Mouse (Mus musculus) hindbrain, embryonic 12.5 days (tissue): ENCODE data around the gene Terb1. TPM values are rescaled to one million over a fixed set of nuclear protein-coding genes. Genes with fewer than 3 reads are reported as not detected.

Experiments
- ATAC-seq: fragments of 200-750 bp; cut with Nextera tagmentation; 2 replicates; pipeline ENCODE4 v1.8.0; 2017; ENCODE audit warnings: moderate TSS enrichment; ENCODE audit not compliant: low FRiP score
- H3K27ac ChIP-seq: fragments of 300-500 bp; sonication (generic); 2 replicates; pipeline ENCODE4 v1.5.1; 2016; ENCODE audit warnings: mild to moderate bottlenecking
- H3K27me3 ChIP-seq: fragments of 300-500 bp; sonication (generic); 2 replicates; pipeline ENCODE4 v1.6.1; 2016; ENCODE audit warnings: mild to moderate bottlenecking
- H3K36me3 ChIP-seq: fragments of 300-500 bp; sonication (generic); 2 replicates; pipeline ENCODE4 v1.6.1; 2016; ENCODE audit warnings: mild to moderate bottlenecking
- H3K4me1 ChIP-seq: fragments of 300-500 bp; sonication (generic); 2 replicates; pipeline ENCODE4 v1.6.1; 2016
- H3K4me2 ChIP-seq: fragments of 300-500 bp; sonication (generic); replicated peaks from 2 replicates; pipeline ENCODE4 v1.6.1; 2016; ENCODE audit warnings: mild to moderate bottlenecking
- H3K4me3 ChIP-seq: fragments of 300-500 bp; sonication (generic); 2 replicates; pipeline ENCODE4 v1.5.1; 2016; ENCODE audit warnings: mild to moderate bottlenecking
- H3K9ac ChIP-seq: fragments of 300-500 bp; sonication (generic); 2 replicates; pipeline ENCODE4 v1.6.1; 2016; ENCODE audit warnings: mild to moderate bottlenecking, moderate library complexity
- H3K9me3 ChIP-seq: fragments of 300-500 bp; sonication (generic); replicated peaks from 2 replicates; pipeline ENCODE4 v1.6.1; 2016; ENCODE audit warnings: mild to moderate bottlenecking
- WGBS: fragments of 180-500 bp; shearing (Covaris S2); methylation state at CpG from one replicate; pipeline ENCODE4 v1.1.7; 2016; 5-methylcytosine and 5-hydroxymethylcytosine counted together
- polyA plus RNA-seq: library from polyadenylated mRNA; unstranded; fragments of >200 nt; fragmentation: Nextera tagmentation; extraction: Ambion mirVana; gene quantifications from 2 replicates; pipeline ENCODE4 v1.2.1, GENCODE M21; 2016

Gene Terb1
- 0.22 and 0.34 TPM in 2 replicates for polyA plus RNA-seq

DNA sequence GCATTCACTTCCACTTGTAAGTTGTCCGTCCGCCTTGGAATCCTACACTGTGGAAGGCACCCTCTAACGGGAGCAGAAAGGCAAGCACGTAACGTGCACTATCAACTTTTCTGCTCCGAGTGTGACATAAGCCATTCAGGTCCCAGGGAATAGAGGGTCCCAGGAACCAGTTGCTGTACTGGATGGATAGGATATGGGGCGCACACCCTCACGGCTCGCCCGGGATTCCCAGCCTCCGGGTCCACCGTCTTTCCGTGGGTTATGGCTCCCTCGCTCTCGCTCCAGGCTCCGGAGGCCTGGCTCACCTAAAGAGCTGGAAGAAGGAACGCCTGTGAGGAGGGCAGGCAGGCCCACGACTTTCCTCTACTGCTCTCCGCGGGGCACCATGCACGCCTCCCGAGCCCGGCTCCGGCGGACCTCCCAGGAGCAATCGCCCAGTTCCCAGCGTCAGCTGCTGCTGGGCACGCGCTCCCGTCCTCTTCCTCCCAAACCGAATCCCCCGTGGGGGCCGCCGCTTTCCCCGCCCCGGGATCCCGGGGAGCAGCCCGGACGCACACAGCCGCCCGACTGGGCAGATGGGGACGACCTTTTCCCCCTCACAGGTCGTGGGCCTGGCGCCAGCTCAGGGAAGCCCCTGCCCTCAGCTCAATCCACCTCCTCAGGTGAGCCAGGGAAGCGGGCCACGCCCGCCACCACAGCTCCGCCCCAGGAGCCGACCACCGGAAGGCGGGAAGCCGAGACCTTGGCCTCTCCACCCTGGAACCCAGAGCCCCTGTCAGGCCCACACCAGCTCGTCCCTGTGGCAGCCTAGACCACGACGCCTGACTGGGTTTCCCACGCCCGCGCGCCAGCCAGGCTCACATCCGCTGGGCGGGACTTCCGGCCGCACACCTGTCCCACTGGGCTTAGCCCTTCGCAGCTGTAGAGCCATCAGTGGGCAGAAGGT, at the start of gene Terb1:
Gene Terb1, minus strand, starts transcription at position 850 of the 946 bp plus-strand sequence.
- H3K9me3 ChIP-seq = no peaks in the 10 kb centered on the region
- H3K27ac ChIP-seq = 0 out of 2 replicates have a peak within 1 kb of the TSS, but pooled peaks have one; percentile 1

DNA sequence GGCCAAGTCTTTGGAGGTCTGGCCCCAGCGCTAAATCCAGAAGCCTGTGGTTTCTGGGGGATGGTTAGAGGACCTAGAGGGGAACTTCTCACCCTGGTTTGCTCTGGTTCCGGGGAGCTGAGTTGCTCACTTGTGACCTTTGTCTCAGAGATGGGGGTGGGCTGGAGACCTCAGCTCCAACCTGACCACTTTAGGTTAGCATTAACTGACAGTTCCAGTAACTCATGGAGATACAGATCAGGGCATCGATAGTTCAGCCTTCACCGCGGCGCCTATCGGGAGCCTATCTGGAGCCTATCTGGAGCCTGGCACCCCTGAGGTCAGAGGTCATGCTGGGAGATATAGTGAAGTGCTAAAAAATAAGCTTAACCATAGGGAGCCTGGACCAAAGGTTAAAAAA, 47.5 kb upstream of the Terb1 start:
- no peaks in the 10 kb centered on the region for H3K4me1 ChIP-seq
- no peak overlapping the region for H3K4me3 ChIP-seq
- H3K27ac ChIP-seq = no peak overlapping the region
- no peak for ATAC-seq
- H3K4me2 ChIP-seq = no peak overlapping the region
- no peak overlapping the region for H3K9ac ChIP-seq
- H3K27me3 ChIP-seq = no peaks in the 10 kb centered on the region
- WGBS = 85% methylated on average over 7 of the region's 7 CpGs
- H3K9me3 ChIP-seq = no peaks in the 10 kb centered on the region
- H3K36me3 ChIP-seq = no peaks in the 10 kb centered on the region

More for the DNA sequence above, at the start of gene Terb1:
- H3K4me2 ChIP-seq = peak within 1 kb of the TSS; percentile 100
- H3K4me1 ChIP-seq = peaks cover 10% of the 10 kb centered on the region
- whole genome bisulfite sequencing = 1% methylated on average over 64 of the region's 64 CpGs
- H3K27me3 ChIP-seq = 0 out of 2 replicates have a peak, but pooled peaks cover 5% of the 10 kb centered on the region
- H3K36me3 ChIP-seq = peaks cover 11% of the 10 kb centered on the region
- H3K4me3 ChIP-seq = peak within 1 kb of the TSS; percentile 61
- peak within 1 kb of the TSS; percentile 78 for H3K9ac ChIP-seq
- peak; percentile 80 for ATAC-seq

DNA sequence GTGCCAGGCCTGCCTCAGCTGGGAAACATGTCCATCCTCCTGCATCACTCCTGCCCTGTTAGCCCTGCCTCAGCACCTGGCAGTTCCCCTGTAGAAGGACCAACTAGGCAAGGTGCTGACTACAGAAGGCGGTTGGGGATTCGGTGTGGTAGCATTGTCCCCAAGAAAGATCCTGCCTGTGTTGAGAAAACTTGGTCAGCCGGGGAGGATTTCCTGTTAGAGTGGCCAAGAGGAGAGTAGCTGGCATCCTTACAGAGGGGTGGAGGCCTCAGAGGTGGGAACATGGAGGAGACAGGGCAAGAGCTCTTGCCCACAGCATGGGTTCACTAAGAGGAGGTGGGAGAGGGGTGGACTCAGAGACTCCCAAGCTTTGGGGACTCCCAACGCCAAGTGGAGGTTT, 45.5 kb upstream of the Terb1 start:
- H3K27me3 ChIP-seq = no peaks in the 10 kb centered on the region
- H3K4me1 ChIP-seq = no peaks in the 10 kb centered on the region
- H3K4me3 ChIP-seq = no peak overlapping the region
- H3K4me2 ChIP-seq = no peak overlapping the region
- 91% methylated on average over 4 of the region's 4 CpGs for WGBS
- no peak for ATAC-seq
- no peaks in the 10 kb centered on the region for H3K9me3 ChIP-seq
- H3K36me3 ChIP-seq = no peaks in the 10 kb centered on the region
- no peak overlapping the region for H3K9ac ChIP-seq
- H3K27ac ChIP-seq = no peak overlapping the region

DNA sequence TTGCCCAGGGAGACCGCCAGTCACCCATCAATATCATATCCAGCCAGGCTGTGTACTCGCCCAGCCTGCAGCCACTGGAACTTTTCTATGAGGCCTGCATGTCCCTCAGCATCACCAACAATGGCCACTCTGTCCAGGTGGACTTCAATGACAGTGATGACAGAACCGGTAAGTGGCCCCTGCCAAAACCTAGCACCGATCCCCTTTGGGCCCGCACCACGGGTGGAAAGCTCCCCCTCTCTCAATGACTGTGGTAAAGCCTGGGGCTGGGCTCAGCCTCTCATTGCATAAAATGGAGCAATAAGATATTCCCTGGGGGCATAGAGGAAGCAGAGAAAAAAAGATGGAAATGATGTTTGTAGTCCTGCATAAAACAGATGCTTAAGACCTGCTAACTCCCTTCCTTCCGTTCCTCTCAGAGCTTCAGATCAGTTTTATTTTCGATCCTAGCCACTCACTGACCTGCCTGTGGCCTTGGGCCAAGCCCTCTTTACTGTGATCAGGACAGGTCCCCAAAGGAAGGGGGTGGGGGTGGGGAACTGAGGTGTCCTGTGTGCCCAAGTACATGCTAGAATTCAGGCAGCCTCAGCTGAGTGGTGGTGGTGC, 33.8 kb upstream of the Terb1 start:
- no peak overlapping the region for H3K9ac ChIP-seq
- H3K27ac ChIP-seq = no peak overlapping the region
- H3K36me3 ChIP-seq = no peaks in the 10 kb centered on the region
- no peak overlapping the region for H3K4me2 ChIP-seq
- WGBS = 84% methylated on average over 8 of the region's 8 CpGs
- ATAC-seq = no peak
- H3K4me3 ChIP-seq = no peak overlapping the region
- H3K27me3 ChIP-seq = peaks cover 59% of the 10 kb centered on the region
- peaks cover 17% of the 10 kb centered on the region for H3K4me1 ChIP-seq
- no peaks in the 10 kb centered on the region for H3K9me3 ChIP-seq

DNA sequence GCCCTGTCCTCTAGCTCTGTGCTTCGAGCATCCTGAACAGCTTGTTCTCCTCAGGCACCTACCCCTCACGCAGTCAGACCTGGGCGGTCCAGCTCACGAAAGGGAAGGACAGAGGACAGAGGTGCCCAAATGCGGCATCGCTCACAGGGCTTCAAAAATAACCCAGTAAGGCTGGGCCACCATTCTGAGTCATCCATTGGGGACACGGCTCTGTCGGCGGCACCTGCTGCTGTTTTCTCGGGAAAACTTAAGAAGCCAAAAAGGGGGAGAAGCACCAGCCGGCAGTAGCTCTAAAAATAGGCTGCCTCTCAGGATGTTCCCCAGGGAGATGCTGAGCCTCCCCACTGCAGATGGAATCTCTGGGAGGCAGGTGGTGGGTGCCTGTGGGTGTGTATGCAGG, 32.5 kb upstream of the Terb1 start:
- 11% methylated on average over 11 of the region's 11 CpGs for WGBS
- Histone ChIP-seq H3K9me3 (no peaks in the 10 kb centered on the region), H3K27ac (no peak overlapping the region), H3K36me3 (no peaks in the 10 kb centered on the region), H3K4me1 (peaks cover 17% of the 10 kb centered on the region), H3K4me2 (no peak overlapping the region), H3K27me3 (peaks cover 66% of the 10 kb centered on the region), H3K4me3 (no peak overlapping the region), H3K9ac (no peak overlapping the region)
- no peak for ATAC-seq

DNA sequence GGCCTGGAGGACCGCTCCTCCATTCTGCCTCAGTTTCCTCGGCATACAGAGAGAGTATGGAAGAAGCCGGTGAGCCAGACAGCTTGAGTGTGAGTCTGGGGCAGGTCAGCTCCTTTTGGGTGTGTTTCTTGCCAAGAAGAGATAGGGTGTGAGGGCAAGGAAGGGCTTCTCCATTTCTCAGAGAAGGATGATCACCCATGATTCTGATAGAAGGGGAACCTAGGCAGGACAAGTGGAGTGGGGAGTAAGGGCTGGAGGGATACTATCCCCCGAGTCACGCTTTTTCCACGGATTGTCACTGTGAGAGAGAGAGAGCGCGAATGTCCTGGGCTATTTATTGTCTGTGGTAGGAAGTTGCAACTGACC, 31.8 kb upstream of the Terb1 start:
- no peak for ATAC-seq
- no peaks in the 10 kb centered on the region for H3K9me3 ChIP-seq
- peak overlapping the region; percentile 51 for H3K4me3 ChIP-seq
- peaks cover 66% of the 10 kb centered on the region for H3K27me3 ChIP-seq
- H3K4me1 ChIP-seq = peaks cover 17% of the 10 kb centered on the region
- peak overlapping the region; percentile 62; the same call in 1 of the 2 replicates for H3K9ac ChIP-seq
- H3K36me3 ChIP-seq = no peaks in the 10 kb centered on the region
- H3K4me2 ChIP-seq = peak overlapping the region; percentile 98
- WGBS = 11% methylated on average over 8 of the region's 8 CpGs
- no peak overlapping the region for H3K27ac ChIP-seq

DNA sequence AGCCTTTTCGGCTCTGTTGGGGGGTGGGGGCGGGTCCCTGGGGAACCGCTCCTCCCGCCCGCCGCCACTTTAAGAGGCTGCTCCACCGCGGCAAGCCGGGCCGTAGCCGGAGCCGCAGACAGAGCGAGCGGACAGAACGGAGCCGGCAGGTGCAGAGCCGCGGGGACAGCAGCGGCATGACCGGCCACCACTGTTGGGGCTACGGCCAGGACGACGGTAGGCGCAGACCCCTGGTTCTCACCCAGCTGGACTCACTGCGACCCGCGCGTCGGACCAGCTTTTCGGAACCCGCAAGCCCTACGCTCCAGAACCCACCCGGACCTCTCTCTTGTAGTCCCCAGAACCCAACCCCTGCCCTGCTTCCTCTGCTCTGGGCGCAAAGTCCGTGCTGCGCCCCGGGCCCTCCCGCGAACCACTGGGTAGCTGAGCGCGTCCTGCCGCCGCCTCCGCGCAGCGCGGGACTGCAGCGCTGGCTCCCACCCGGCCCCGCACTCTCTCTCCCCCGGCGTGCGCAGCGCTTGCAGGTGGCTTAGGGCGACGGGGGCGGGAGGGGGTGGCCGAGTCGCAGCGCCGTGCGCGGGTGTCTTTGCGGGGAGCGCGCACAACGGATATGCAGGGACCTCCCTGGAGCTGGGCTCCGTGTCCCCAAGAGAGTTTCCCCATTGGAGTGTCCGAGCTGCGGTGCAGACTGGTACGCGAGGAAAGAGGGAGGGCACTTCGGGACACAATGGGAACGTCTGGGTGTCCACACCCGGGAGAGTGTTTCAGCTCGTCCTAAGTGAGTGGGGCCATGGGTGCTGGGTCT, 31.2 kb upstream of the Terb1 start:
- Histone ChIP-seq H3K9me3 (no peaks in the 10 kb centered on the region), H3K36me3 (no peaks in the 10 kb centered on the region), H3K27ac (no peak overlapping the region), H3K9ac (peak overlapping the region; percentile 62), H3K4me2 (peak overlapping the region; percentile 98), H3K27me3 (peaks cover 66% of the 10 kb centered on the region), H3K4me1 (peaks cover 17% of the 10 kb centered on the region), H3K4me3 (peak overlapping the region; percentile 51)
- ATAC-seq = peak; percentile 65
- under 1% methylated on average over 68 of the region's 76 CpGs for WGBS

DNA sequence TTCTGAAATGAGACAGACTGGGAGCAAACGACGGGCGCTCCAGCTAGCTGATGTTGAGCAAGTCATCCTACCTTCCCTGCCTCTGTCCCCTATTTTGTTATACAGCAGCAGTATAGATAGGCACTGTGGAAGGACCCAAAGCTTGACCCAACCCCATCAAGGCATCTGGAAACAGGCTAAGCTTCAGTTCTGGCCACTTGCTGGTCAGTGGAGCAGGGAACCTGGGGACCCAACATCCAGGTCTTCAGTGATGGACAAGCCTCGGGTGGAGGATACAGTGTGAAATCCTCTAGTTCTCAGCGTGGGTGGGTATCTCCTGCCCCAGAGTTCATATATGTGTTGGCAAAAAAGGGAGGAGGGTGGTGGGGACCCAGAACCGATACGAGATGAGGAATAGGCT, 30.5 kb upstream of the Terb1 start:
- H3K9ac ChIP-seq = peak overlapping the region; percentile 62; the same call in 1 of the 2 replicates
- H3K4me3 ChIP-seq = peak overlapping the region; percentile 51
- no peak for ATAC-seq
- 33% methylated on average over 7 of the region's 7 CpGs for WGBS
- no peaks in the 10 kb centered on the region for H3K9me3 ChIP-seq
- H3K36me3 ChIP-seq = no peaks in the 10 kb centered on the region
- peak overlapping the region; percentile 98 for H3K4me2 ChIP-seq
- no peak overlapping the region for H3K27ac ChIP-seq
- peaks cover 21% of the 10 kb centered on the region for H3K4me1 ChIP-seq
- H3K27me3 ChIP-seq = peaks cover 66% of the 10 kb centered on the region

DNA sequence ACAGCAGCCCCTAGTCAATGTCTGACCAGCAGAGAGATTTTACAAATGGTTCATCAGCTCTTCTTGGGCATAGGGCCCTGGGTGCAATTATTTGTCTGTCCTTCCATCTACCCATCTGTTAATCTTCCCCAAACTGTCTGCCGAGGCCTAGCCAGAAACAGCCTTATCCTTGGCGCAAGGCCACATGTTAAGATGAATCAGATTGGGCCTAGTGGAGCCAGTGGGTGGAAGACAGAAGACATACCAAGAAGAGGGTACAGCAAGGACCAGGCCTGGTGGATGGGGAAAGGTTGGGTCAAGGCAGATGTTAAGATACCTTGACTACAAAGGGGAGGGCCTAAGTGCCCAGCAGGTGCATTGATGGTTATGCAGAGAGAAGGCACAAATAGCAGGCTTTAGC, 29.9 kb upstream of the Terb1 start:
- H3K4me3 ChIP-seq = no peak overlapping the region
- no peak overlapping the region for H3K9ac ChIP-seq
- H3K9me3 ChIP-seq = no peaks in the 10 kb centered on the region
- H3K4me1 ChIP-seq = peaks cover 25% of the 10 kb centered on the region
- H3K4me2 ChIP-seq = no peak overlapping the region
- 87% methylated on average over 2 of the region's 2 CpGs for WGBS
- no peak overlapping the region for H3K27ac ChIP-seq
- H3K27me3 ChIP-seq = peaks cover 66% of the 10 kb centered on the region
- no peaks in the 10 kb centered on the region for H3K36me3 ChIP-seq
- no peak for ATAC-seq

DNA sequence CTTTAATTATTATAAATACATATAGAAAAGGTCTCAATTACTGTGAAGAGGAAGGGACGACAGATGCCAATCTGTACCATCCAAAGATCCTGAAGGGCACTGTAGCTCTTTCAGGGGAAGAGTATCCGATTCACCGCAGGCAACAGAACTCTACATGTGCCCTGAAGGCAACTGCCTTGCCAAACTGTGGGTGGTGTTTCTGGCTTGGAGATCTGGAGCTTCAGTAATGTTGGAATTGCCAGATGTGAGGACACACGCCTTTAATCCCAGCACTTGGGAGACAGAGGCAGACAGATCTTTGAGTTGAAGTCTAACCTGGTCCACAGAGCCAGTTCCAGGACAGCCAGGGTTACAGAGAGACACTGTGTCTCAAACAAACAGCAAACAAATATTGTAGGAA, 29.2 kb upstream of the Terb1 start:
- no peak overlapping the region for H3K4me2 ChIP-seq
- H3K9ac ChIP-seq = no peak overlapping the region
- H3K27me3 ChIP-seq = peaks cover 60% of the 10 kb centered on the region
- no peaks in the 10 kb centered on the region for H3K9me3 ChIP-seq
- 86% methylated on average over 4 of the region's 4 CpGs for WGBS
- ATAC-seq = no peak
- H3K27ac ChIP-seq = no peak overlapping the region
- no peaks in the 10 kb centered on the region for H3K36me3 ChIP-seq
- H3K4me3 ChIP-seq = no peak overlapping the region
- H3K4me1 ChIP-seq = peaks cover 25% of the 10 kb centered on the region

DNA sequence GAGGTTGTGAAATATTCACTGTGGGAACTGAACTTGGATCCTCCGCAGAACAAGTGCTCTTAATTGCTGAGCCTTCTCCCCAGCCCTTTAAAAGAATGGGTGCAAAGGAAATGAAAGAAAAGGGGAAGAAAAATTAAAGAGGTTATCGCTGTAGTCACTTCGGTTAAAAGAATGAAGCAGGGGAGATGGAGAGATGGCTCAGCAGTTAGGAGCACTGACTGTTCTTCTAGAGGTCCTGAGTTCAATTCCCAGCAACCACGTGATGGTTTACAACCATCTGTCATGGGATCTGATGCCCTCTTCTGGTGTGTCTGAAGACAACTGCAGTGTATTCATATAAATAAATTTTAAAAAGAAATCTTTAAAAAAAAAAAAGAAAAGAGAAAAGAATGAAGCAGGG, 26.3 kb upstream of the Terb1 start:
- peaks cover 31% of the 10 kb centered on the region for H3K27me3 ChIP-seq
- no peak for ATAC-seq
- no peak overlapping the region for H3K27ac ChIP-seq
- H3K9ac ChIP-seq = no peak overlapping the region
- H3K4me3 ChIP-seq = no peak overlapping the region
- H3K36me3 ChIP-seq = 0 out of 2 replicates have a peak, but pooled peaks cover 3% of the 10 kb centered on the region
- WGBS = 81% methylated on average over 4 of the region's 4 CpGs
- H3K4me1 ChIP-seq = peaks cover 27% of the 10 kb centered on the region
- peak overlapping the region; percentile 57; the same call in 1 of the 2 replicates for H3K4me2 ChIP-seq
- H3K9me3 ChIP-seq = no peaks in the 10 kb centered on the region

DNA sequence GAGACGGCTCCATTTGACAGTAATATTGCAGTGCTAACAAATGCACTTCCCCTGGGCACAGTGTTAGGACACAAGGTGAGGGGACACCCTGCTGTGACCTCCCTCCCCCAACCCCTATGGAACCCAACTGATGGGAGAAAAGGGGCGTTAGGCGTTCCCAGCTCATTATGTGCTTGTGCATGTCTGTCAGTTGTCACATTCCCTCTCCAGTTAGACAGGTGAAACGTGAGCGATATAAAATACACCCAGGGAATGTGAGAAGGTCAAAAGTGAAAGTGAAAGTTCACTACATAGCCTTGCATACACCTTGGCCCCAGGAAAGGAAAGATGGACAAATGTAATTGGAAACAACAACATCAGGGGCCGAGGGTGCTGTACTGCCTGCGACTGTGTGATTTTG, 25.7 kb upstream of the Terb1 start:
- Histone ChIP-seq H3K4me2 (peak overlapping the region; percentile 57; the same call in 1 of the 2 replicates), H3K9ac (no peak overlapping the region), H3K27me3 (peaks cover 25% of the 10 kb centered on the region), H3K4me1 (peaks cover 21% of the 10 kb centered on the region), H3K4me3 (0 out of 2 replicates have a peak overlapping the region, but pooled peaks have one; percentile 87), H3K27ac (no peak overlapping the region), H3K9me3 (no peaks in the 10 kb centered on the region), H3K36me3 (0 out of 2 replicates have a peak, but pooled peaks cover 3% of the 10 kb centered on the region)
- ATAC-seq = no peak
- WGBS = 40% methylated on average over 7 of the region's 7 CpGs
